Mouse (Mus musculus): ENCODE measurements around the gene Nup62. TPM values are rescaled to one million over a fixed set of nuclear protein-coding genes. Genes with fewer than 3 reads are reported as not detected.

The Nup62 gene
- total RNA-seq, 1 experiment = 98.0 TPM

DNA sequence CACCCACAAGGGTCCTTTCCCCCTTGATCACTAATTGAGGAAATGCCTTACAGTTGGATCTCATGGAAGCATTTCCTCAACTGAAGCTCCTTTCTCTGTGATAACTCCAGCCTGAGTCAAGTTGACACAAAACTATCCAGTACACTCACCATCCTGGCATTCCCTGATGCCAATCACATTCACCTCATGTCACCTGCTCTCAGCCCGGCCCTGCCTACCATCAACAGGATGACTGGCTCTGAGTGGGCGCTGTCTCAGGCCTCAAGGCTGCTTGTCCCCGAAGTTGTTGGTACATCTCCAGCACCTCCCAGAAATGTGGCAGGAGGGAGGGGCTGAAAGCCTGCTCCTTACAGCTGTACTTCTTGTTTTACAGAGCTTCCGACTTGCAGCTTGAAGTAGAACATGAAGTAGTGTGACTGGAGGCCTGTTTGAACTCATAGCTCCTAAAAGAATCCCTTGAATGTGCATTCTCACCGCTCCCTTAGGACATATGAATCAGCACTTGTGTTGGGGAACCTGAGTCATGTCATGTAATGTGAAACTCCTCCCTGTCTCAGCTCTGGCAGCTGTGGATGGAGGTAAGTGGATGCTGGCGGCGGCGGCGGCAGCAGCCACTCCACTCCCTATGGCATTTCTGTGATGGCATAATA is 38.9 kb upstream of the Nup62 start:
- H3K36me3 ChIP-seq (ENCODE audit: control insufficient read depth, insufficient read depth, low read length, poor library complexity, severe bottlenecking) = peaks cover 11% of the 10 kb centered on the region; the same call in 1 of the 2 replicates
- no peak overlapping the region for H3K9ac ChIP-seq (ENCODE audit: insufficient read depth, low read depth, low read length, poor library complexity, severe bottlenecking)
- no peak overlapping the region for H3K27ac ChIP-seq (ENCODE audit: insufficient read depth, low read depth, low read length, poor library complexity, severe bottlenecking)

GRCm38 (mm10) chr7:44780101-44780500 is 35.8 kb upstream of the Nup62 start:
- no peak for DNase-seq (ENCODE audit: low read depth, low spot score)

More for the DNA sequence above, 38.9 kb upstream of the Nup62 start:
- no peak for DNase-seq (ENCODE audit: low read depth, low spot score)
- in situ Hi-C loops (cut with MboI; ENCODE audit: low sequenced_read_pairs in 2 of 2, unreplicated experiment in 2 of 2) = no loop called here
- TF ChIP-seq ZC3H11A (IDR thresholded peaks at IDR 0.05; ENCODE audit: borderline replicate concordance, low read depth, low read length) (no peak), ZNF384 (IDR thresholded peaks at IDR 0.05; ENCODE audit: low read depth, low read length) (no peak), CHD2 (IDR thresholded peaks at IDR 0.05; ENCODE audit: low read depth, low read length) (no peak), MAFK (IDR thresholded peaks at IDR 0.05; ENCODE audit: insufficient read depth, low read depth, low read length) (no peak), HCFC1 (IDR thresholded peaks at IDR 0.05; ENCODE audit: borderline replicate concordance, insufficient read depth, low read length) (no peak)
- no peak overlapping the region for H3K4me3 ChIP-seq (ENCODE audit: insufficient read depth in 1 of 2, low read depth in 1 of 2, low read length in 2 of 2, poor library complexity in 1 of 2, severe bottlenecking in 1 of 2)
- H3K9me3 ChIP-seq (ENCODE audit: control insufficient read depth, insufficient read depth, low read depth, low read length) = no peaks in the 10 kb centered on the region
- no peaks in the 10 kb centered on the region for H3K4me1 ChIP-seq (ENCODE audit: control insufficient read depth in 2 of 2, insufficient read depth in 2 of 2, low read length in 2 of 2, poor library complexity in 1 of 2)

DNA sequence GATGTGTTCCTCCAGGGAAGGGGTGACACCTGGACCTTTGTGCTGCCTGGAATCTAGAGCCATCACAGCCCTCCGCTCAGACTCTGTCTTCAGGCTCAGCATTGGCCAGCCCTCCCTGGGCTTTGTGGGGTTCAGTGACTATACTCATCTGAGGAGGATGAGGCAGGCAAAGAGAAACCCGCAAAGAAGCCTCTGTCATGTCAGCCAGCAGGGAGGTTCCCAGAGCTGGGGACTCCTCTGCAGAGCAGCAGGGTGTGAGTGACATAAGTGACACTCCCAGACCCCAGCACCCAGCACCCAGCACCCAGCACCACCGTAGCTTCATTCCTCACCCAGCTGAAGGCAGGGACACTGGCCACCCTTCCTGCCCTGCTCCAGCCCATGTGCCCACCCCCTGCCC is 26.4 kb upstream of the Nup62 start:
- Histone ChIP-seq H3K9me3 (ENCODE audit: control insufficient read depth, insufficient read depth, low read depth, low read length) (no peaks in the 10 kb centered on the region), H3K27ac (ENCODE audit: insufficient read depth, low read depth, low read length, poor library complexity, severe bottlenecking) (no peak overlapping the region)
- in situ Hi-C loops (cut with MboI; ENCODE audit: low sequenced_read_pairs in 2 of 2, unreplicated experiment in 2 of 2) = no loop called here

More at GRCm38 (mm10) chr7:44780101-44780500, 35.8 kb upstream of the Nup62 start:
- H3K9me3 ChIP-seq (ENCODE audit: control insufficient read depth, insufficient read depth, low read depth, low read length) = no peaks in the 10 kb centered on the region
- no peak for TF ChIP-seq ZNF384 (IDR thresholded peaks at IDR 0.05; ENCODE audit: low read depth, low read length)
- TF ChIP-seq ZC3H11A (IDR thresholded peaks at IDR 0.05; ENCODE audit: borderline replicate concordance, low read depth, low read length) = no peak
- TF ChIP-seq MAFK (IDR thresholded peaks at IDR 0.05; ENCODE audit: insufficient read depth, low read depth, low read length) = no peak
- no peak for TF ChIP-seq CHD2 (IDR thresholded peaks at IDR 0.05; ENCODE audit: low read depth, low read length)
- TF ChIP-seq HCFC1 (IDR thresholded peaks at IDR 0.05; ENCODE audit: borderline replicate concordance, insufficient read depth, low read length) = no peak
- H3K36me3 ChIP-seq (ENCODE audit: control insufficient read depth, insufficient read depth, low read length, poor library complexity, severe bottlenecking) = peaks cover 9% of the 10 kb centered on the region; the same call in 1 of the 2 replicates
- H3K27ac ChIP-seq (ENCODE audit: insufficient read depth, low read depth, low read length, poor library complexity, severe bottlenecking) = no peak overlapping the region
- no peaks in the 10 kb centered on the region for H3K4me1 ChIP-seq (ENCODE audit: control insufficient read depth in 2 of 2, insufficient read depth in 2 of 2, low read length in 2 of 2, poor library complexity in 1 of 2)
- in situ Hi-C loops (cut with MboI; ENCODE audit: low sequenced_read_pairs in 2 of 2, unreplicated experiment in 2 of 2) = no loop called here
- H3K9ac ChIP-seq (ENCODE audit: insufficient read depth, low read depth, low read length, poor library complexity, severe bottlenecking) = no peak overlapping the region
- no peak overlapping the region for H3K4me3 ChIP-seq (ENCODE audit: insufficient read depth in 1 of 2, low read depth in 1 of 2, low read length in 2 of 2, poor library complexity in 1 of 2, severe bottlenecking in 1 of 2)

DNA sequence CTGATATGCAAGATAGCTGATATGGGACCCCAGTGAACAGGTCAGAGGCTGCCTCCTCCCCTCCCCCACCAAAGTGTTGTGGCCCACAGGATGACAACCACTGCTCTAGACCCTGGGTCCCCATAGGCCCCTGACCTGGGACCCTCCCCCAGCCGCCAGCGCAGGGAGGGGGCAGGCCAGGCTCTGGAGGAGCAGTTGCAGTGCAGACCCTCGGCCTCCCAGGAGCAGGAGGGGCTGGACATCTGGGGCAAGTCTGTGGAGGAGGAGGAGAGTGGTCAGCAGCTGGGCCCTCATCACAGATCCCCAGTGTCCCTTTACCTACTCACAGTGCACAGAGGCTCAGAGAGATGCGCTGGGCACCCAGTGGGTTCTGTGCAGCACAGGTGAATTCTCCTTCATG is 25.8 kb upstream of the Nup62 start:
- Histone ChIP-seq H3K4me1 (ENCODE audit: control insufficient read depth in 2 of 2, insufficient read depth in 2 of 2, low read length in 2 of 2, poor library complexity in 1 of 2) (no peaks in the 10 kb centered on the region), H3K9me3 (ENCODE audit: control insufficient read depth, insufficient read depth, low read depth, low read length) (no peaks in the 10 kb centered on the region), H3K36me3 (ENCODE audit: control insufficient read depth, insufficient read depth, low read length, poor library complexity, severe bottlenecking) (no peaks in the 10 kb centered on the region), H3K4me3 (ENCODE audit: insufficient read depth in 1 of 2, low read depth in 1 of 2, low read length in 2 of 2, poor library complexity in 1 of 2, severe bottlenecking in 1 of 2) (no peak overlapping the region), H3K9ac (ENCODE audit: insufficient read depth, low read depth, low read length, poor library complexity, severe bottlenecking) (no peak overlapping the region), H3K27ac (ENCODE audit: insufficient read depth, low read depth, low read length, poor library complexity, severe bottlenecking) (no peak overlapping the region)
- no peak for DNase-seq (ENCODE audit: low read depth, low spot score)
- in situ Hi-C loops (cut with MboI; ENCODE audit: low sequenced_read_pairs in 2 of 2, unreplicated experiment in 2 of 2) = no loop called here
- TF ChIP-seq MAFK (IDR thresholded peaks at IDR 0.05; ENCODE audit: insufficient read depth, low read depth, low read length) (no peak), ZNF384 (IDR thresholded peaks at IDR 0.05; ENCODE audit: low read depth, low read length) (no peak), ZC3H11A (IDR thresholded peaks at IDR 0.05; ENCODE audit: borderline replicate concordance, low read depth, low read length) (no peak), HCFC1 (IDR thresholded peaks at IDR 0.05; ENCODE audit: borderline replicate concordance, insufficient read depth, low read length) (no peak), CHD2 (IDR thresholded peaks at IDR 0.05; ENCODE audit: low read depth, low read length) (no peak)

More for the DNA sequence above, 26.4 kb upstream of the Nup62 start:
- TF ChIP-seq MAFK (IDR thresholded peaks at IDR 0.05; ENCODE audit: insufficient read depth, low read depth, low read length) (no peak), ZNF384 (IDR thresholded peaks at IDR 0.05; ENCODE audit: low read depth, low read length) (no peak), HCFC1 (IDR thresholded peaks at IDR 0.05; ENCODE audit: borderline replicate concordance, insufficient read depth, low read length) (no peak), ZC3H11A (IDR thresholded peaks at IDR 0.05; ENCODE audit: borderline replicate concordance, low read depth, low read length) (no peak), CHD2 (IDR thresholded peaks at IDR 0.05; ENCODE audit: low read depth, low read length) (no peak)
- no peaks in the 10 kb centered on the region for H3K36me3 ChIP-seq (ENCODE audit: control insufficient read depth, insufficient read depth, low read length, poor library complexity, severe bottlenecking)
- H3K4me1 ChIP-seq (ENCODE audit: control insufficient read depth in 2 of 2, insufficient read depth in 2 of 2, low read length in 2 of 2, poor library complexity in 1 of 2) = no peaks in the 10 kb centered on the region
- no peak overlapping the region for H3K4me3 ChIP-seq (ENCODE audit: insufficient read depth in 1 of 2, low read depth in 1 of 2, low read length in 2 of 2, poor library complexity in 1 of 2, severe bottlenecking in 1 of 2)
- H3K9ac ChIP-seq (ENCODE audit: insufficient read depth, low read depth, low read length, poor library complexity, severe bottlenecking) = no peak overlapping the region
- DNase-seq (ENCODE audit: low read depth, low spot score) = no peak
